Mouse (Mus musculus): ENCODE measurements around the gene Psma3. TPM values are rescaled to one million over a fixed set of nuclear protein-coding genes. Genes with fewer than 3 reads are reported as not detected.

The Psma3 gene
- polyA plus RNA-seq, 1 experiment from 2014 or later = 542 TPM

DNA sequence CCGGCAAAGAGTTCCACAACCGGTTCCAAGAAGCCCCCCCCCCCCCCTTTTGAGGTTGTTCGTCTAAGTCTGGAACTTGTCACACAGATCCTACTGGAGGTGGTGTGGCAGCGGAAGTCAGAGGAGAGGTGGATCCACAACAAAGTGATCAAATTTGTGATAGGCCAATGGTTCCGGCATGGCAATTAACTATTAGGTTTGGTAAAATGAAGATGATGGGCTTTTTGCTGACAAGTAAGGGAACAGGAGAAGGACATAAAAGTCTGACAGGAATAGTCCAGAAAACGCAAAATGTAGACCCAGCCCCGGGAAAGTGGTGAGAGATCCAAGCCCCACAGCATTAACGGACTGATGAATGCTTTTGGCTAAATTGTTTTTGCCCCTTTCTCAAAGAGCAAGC is 6.8 kb upstream of the Psma3 start:
- WGBS = 55% methylated on average over 8 of the region's 8 CpGs
- peak overlapping the region; percentile 49 for H3K4me3 ChIP-seq (ENCODE audit: low read depth, low read length)
- H3K9ac ChIP-seq (replicated peaks; ENCODE audit: low read depth, low read length) = no peak overlapping the region
- no peaks in the 10 kb centered on the region for H3K9me3 ChIP-seq (ENCODE audit: control insufficient read depth, low read length)
- H3K27ac ChIP-seq (ENCODE audit: low read depth, low read length) = peak overlapping the region; percentile 85
- H3K4me1 ChIP-seq (ENCODE audit: control insufficient read depth, insufficient read depth, low read length) = peaks cover 4% of the 10 kb centered on the region; the same call in 1 of the 2 replicates
- peaks cover 9% of the 10 kb centered on the region for H3K36me3 ChIP-seq (ENCODE audit: control insufficient read depth, insufficient read depth, low read length)
- ATAC-seq (ENCODE audit: low read depth) = no peak
- H3K27me3 ChIP-seq (ENCODE audit: control insufficient read depth, insufficient read depth, low read length) = no peaks in the 10 kb centered on the region
- peak overlapping the region; percentile 63 for H3K4me2 ChIP-seq (ENCODE audit: low read depth, low read length)

DNA sequence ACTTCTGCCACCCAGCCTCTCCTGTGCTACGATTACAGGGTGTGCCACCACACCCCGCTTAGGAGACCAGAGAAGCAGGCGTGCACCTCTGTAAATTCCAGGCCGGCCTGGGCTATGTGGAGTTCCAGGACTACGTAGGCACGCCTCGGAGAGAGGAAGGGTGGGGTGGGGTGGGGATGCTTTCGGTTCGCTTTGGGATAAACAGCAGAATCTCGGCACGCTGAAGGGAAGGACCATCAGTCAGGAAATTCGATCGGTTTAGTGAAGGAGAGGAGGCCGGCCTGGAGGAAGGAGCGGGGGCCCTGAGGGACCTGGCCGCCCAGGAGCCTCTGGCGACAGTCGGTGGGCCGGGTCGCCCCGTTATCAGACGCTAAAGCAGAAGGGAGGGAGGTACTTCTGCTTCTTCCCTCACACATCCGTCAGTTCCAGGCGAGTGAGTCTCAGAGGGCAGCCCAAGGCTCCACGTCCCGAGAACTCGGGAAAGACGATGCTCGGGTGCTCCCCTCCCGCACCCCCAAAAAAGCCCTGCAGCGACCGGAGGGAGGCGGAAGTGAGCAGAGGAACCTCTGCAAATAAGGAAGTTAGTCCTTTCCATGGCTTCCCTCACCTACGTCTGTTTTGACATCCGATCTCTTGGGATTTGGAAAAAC is 6.2 kb upstream of the Psma3 start:
- Histone ChIP-seq H3K9me3 (ENCODE audit: control insufficient read depth, low read length) (no peaks in the 10 kb centered on the region), H3K27ac (ENCODE audit: low read depth, low read length) (peak overlapping the region; percentile 85), H3K4me2 (ENCODE audit: low read depth, low read length) (peak overlapping the region; percentile 63), H3K9ac (replicated peaks; ENCODE audit: low read depth, low read length) (peak overlapping the region; percentile 48), H3K4me3 (ENCODE audit: low read depth, low read length) (peak overlapping the region; percentile 49), H3K4me1 (ENCODE audit: control insufficient read depth, insufficient read depth, low read length) (peaks cover 4% of the 10 kb centered on the region; the same call in 1 of the 2 replicates), H3K36me3 (ENCODE audit: control insufficient read depth, insufficient read depth, low read length) (peaks cover 6% of the 10 kb centered on the region; the same call in 1 of the 2 replicates), H3K27me3 (ENCODE audit: control insufficient read depth, insufficient read depth, low read length) (no peaks in the 10 kb centered on the region)
- WGBS = under 1% methylated on average over 35 of the region's 35 CpGs
- peak; percentile 83 for ATAC-seq (ENCODE audit: low read depth)

DNA sequence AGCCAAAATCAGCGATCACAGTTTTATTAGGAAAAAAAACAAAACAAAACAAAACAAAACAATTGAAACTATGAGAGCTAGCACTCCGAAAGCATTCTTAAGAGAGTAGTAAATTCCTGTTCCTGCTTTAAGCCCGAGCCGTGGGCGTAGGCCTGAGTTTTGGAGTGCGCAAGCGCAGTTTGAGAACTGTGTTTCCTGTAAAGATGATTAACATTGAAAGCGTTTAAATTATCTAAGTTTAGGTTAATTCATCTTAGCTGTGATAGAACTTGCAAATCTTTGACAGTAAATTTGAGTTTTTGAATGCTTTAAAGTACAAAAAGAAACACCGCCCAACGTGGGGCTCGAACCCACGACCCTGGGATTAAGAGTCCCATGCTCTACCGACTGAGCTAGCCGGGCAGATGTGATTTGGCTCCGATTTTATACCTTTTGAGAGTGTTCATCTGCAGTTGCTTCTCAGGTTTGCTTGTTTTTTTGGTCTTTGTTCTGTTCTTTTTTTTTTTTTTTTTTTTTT is 5.6 kb upstream of the Psma3 start:
- Histone ChIP-seq H3K4me3 (ENCODE audit: low read depth, low read length) (peak overlapping the region; percentile 49), H3K9ac (replicated peaks; ENCODE audit: low read depth, low read length) (peak overlapping the region; percentile 48; the same call in 1 of the 2 replicates), H3K4me1 (ENCODE audit: control insufficient read depth, insufficient read depth, low read length) (peaks cover 4% of the 10 kb centered on the region; the same call in 1 of the 2 replicates), H3K36me3 (ENCODE audit: control insufficient read depth, insufficient read depth, low read length) (peaks cover under 1% of the 10 kb centered on the region; the same call in 1 of the 2 replicates), H3K9me3 (ENCODE audit: control insufficient read depth, low read length) (no peaks in the 10 kb centered on the region), H3K4me2 (ENCODE audit: low read depth, low read length) (peak overlapping the region; percentile 63), H3K27me3 (ENCODE audit: control insufficient read depth, insufficient read depth, low read length) (no peaks in the 10 kb centered on the region), H3K27ac (ENCODE audit: low read depth, low read length) (peak overlapping the region; percentile 85)
- WGBS = under 1% methylated on average over 15 of the region's 15 CpGs
- peak; percentile 79 for ATAC-seq (ENCODE audit: low read depth)

DNA sequence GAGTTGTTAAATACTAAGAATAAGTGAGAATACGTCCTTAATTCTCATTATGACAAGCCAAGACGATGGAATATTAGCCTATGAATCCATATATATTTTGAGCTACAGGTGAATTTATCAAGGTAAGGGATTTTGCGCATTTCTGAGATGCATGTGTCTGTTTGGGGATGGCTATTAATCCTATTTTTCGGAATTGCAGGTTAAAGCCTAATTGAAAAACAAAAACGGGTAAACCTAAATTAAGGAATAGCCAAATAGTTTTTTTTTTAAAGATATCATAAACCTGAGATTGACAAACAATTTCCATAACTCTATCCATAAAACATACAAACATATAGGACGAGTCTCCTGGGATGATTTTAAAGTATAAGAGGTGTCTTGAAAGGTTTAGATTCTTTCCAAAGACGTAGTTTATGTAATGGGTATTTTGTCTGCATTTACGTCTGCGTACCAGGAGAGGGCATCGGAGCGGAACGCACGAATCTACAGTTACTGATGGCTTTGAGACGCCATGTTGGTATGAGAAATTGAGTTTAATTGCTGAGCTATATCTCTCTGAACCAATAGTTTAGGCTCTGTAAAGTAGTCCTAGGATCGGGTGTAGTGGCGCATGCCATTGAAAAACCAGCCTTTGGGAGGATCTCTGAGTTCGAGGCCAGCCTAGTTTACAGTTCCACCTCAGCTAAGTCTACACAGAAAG is 4.8 kb upstream of the Psma3 start:
- H3K9me3 ChIP-seq (ENCODE audit: control insufficient read depth, low read length) = no peaks in the 10 kb centered on the region
- peaks cover 4% of the 10 kb centered on the region; the same call in 1 of the 2 replicates for H3K4me1 ChIP-seq (ENCODE audit: control insufficient read depth, insufficient read depth, low read length)
- WGBS = 3% methylated on average over 17 of the region's 17 CpGs
- ATAC-seq (ENCODE audit: low read depth) = no peak
- H3K36me3 ChIP-seq (ENCODE audit: control insufficient read depth, insufficient read depth, low read length) = no peaks in the 10 kb centered on the region
- no peaks in the 10 kb centered on the region for H3K27me3 ChIP-seq (ENCODE audit: control insufficient read depth, insufficient read depth, low read length)
- peak overlapping the region; percentile 35 for H3K4me3 ChIP-seq (ENCODE audit: low read depth, low read length)
- no peak overlapping the region for H3K9ac ChIP-seq (replicated peaks; ENCODE audit: low read depth, low read length)
- peak overlapping the region; percentile 43 for H3K4me2 ChIP-seq (ENCODE audit: low read depth, low read length)
- 0 out of 2 replicates have a peak overlapping the region, but pooled peaks have one; percentile 39 for H3K27ac ChIP-seq (ENCODE audit: low read depth, low read length)

DNA sequence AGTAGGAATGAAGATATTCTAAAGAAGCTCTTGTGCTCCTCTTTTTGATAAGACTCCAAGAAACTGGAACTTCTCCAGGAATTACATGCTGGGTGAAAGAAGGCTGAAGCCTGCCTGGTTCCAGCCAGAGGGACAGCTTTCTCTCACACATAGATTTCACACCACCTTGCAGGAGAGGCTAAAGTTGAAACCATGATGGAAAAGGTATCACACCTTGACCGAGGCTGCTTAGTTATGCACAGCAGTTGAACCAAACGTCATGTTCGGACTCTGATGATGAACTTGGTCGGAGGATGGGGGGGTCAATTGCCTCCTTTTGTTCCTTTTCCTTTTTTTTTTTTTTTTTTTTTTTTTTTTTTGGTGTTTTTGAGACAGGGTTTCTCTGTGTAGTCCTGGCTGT is 590 bp upstream of the Psma3 start:
- Histone ChIP-seq H3K27ac (ENCODE audit: low read depth, low read length) (no peak overlapping the region; the same call in 1 of the 2 replicates), H3K4me3 (ENCODE audit: low read depth, low read length) (no peak overlapping the region; the same call in 1 of the 2 replicates), H3K4me2 (ENCODE audit: low read depth, low read length) (peak overlapping the region; percentile 38; the same call in 1 of the 2 replicates), H3K4me1 (ENCODE audit: control insufficient read depth, insufficient read depth, low read length) (peaks cover 6% of the 10 kb centered on the region), H3K9me3 (ENCODE audit: control insufficient read depth, low read length) (no peaks in the 10 kb centered on the region), H3K27me3 (ENCODE audit: control insufficient read depth, insufficient read depth, low read length) (no peaks in the 10 kb centered on the region), H3K36me3 (ENCODE audit: control insufficient read depth, insufficient read depth, low read length) (no peaks in the 10 kb centered on the region), H3K9ac (replicated peaks; ENCODE audit: low read depth, low read length) (no peak overlapping the region)
- ATAC-seq (ENCODE audit: low read depth) = no peak
- WGBS = 87% methylated on average over 4 of the region's 4 CpGs

DNA sequence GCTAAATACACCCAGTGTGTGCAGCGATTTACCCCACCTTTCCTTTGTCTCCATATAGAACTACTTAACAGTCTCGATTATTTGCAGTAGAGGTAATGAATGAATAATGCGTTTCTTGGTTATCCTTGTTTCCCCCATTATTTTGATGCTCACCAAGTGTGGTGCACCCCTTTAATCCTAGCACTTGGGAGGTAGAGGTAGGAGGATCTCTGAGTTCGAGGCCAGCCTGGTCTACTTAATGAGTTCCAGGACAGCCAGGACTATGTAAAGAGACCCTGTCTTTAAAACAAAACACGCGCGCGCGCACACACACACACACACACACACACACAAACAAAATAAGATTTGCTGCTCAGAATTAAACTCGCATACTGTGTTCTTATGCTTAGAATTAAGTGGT is 985 bp downstream of the Psma3 start:
- Histone ChIP-seq H3K27ac (ENCODE audit: low read depth, low read length) (peak overlapping the region; percentile 93), H3K27me3 (ENCODE audit: control insufficient read depth, insufficient read depth, low read length) (no peaks in the 10 kb centered on the region), H3K4me1 (ENCODE audit: control insufficient read depth, insufficient read depth, low read length) (peaks cover 6% of the 10 kb centered on the region), H3K9me3 (ENCODE audit: control insufficient read depth, low read length) (no peaks in the 10 kb centered on the region), H3K36me3 (ENCODE audit: control insufficient read depth, insufficient read depth, low read length) (no peaks in the 10 kb centered on the region; the same call in 1 of the 2 replicates), H3K9ac (replicated peaks; ENCODE audit: low read depth, low read length) (peak overlapping the region; percentile 94), H3K4me3 (ENCODE audit: low read depth, low read length) (peak overlapping the region; percentile 96), H3K4me2 (ENCODE audit: low read depth, low read length) (peak overlapping the region; percentile 55)
- 22% methylated on average over 10 of the region's 10 CpGs for WGBS
- no peak for ATAC-seq (ENCODE audit: low read depth)

GRCm38 (mm10) chr12:70975891-70976290 is 1.5 kb downstream of the Psma3 start:
- H3K36me3 ChIP-seq (ENCODE audit: control insufficient read depth, insufficient read depth, low read length) = no peaks in the 10 kb centered on the region; the same call in none of the 2 replicates
- no peak overlapping the region for H3K9ac ChIP-seq (replicated peaks; ENCODE audit: low read depth, low read length)
- no peaks in the 10 kb centered on the region for H3K9me3 ChIP-seq (ENCODE audit: control insufficient read depth, low read length)
- ATAC-seq (ENCODE audit: low read depth) = no peak
- H3K4me1 ChIP-seq (ENCODE audit: control insufficient read depth, insufficient read depth, low read length) = peaks cover 6% of the 10 kb centered on the region
- peak overlapping the region; percentile 96 for H3K4me3 ChIP-seq (ENCODE audit: low read depth, low read length)
- H3K4me2 ChIP-seq (ENCODE audit: low read depth, low read length) = peak overlapping the region; percentile 55
- WGBS = 79% methylated on average over 3 of the region's 3 CpGs
- H3K27me3 ChIP-seq (ENCODE audit: control insufficient read depth, insufficient read depth, low read length) = no peaks in the 10 kb centered on the region
- H3K27ac ChIP-seq (ENCODE audit: low read depth, low read length) = no peak overlapping the region

- no peak overlapping the region for H3K4me2 ChIP-seq (ENCODE audit: low read depth, low read length)
- peaks cover 5% of the 10 kb centered on the region for H3K36me3 ChIP-seq (ENCODE audit: control insufficient read depth, insufficient read depth, low read length)
- no peak overlapping the region for H3K27ac ChIP-seq (ENCODE audit: low read depth, low read length)
- peaks cover 6% of the 10 kb centered on the region for H3K4me1 ChIP-seq (ENCODE audit: control insufficient read depth, insufficient read depth, low read length)
- no peak overlapping the region for H3K9ac ChIP-seq (replicated peaks; ENCODE audit: low read depth, low read length)
- H3K9me3 ChIP-seq (ENCODE audit: control insufficient read depth, low read length) = no peaks in the 10 kb centered on the region
- ATAC-seq (ENCODE audit: low read depth) = no peak
- 88% methylated on average over 7 of the region's 7 CpGs for WGBS
- H3K27me3 ChIP-seq (ENCODE audit: control insufficient read depth, insufficient read depth, low read length) = no peaks in the 10 kb centered on the region
- H3K4me3 ChIP-seq (ENCODE audit: low read depth, low read length) = no peak overlapping the region
These were observed 3.9 kb downstream of the Psma3 start for GRCm38 (mm10) chr12:70978345-70978744.
